Mouse (Mus musculus) hindbrain, embryonic 13.5 days (tissue): ENCODE results near the gene Gm20388. TPM values are rescaled to one million over a fixed set of nuclear protein-coding genes. Genes with fewer than 3 reads are reported as not detected.
A peak's percentile ranks its signal among the peaks of the same experiment; 100 is the strongest.

ENCODE experiments used
- ATAC-seq: fragments of 200-750 bp; cut with Nextera tagmentation; 2 replicates; pipeline ENCODE4 v1.8.0; 2017; ENCODE audit warnings: moderate TSS enrichment; ENCODE audit not compliant: low FRiP score
- H3K27ac ChIP-seq: fragments of 300-500 bp; sonication (generic); 2 replicates; pipeline ENCODE4 v1.5.1; 2015; ENCODE audit warnings: inconsistent platforms, mild to moderate bottlenecking, moderate library complexity
- H3K27me3 ChIP-seq: fragments of 300-500 bp; sonication (generic); 2 replicates; pipeline ENCODE4 v1.6.1; 2015; ENCODE audit warnings: mild to moderate bottlenecking, inconsistent platforms
- H3K36me3 ChIP-seq: fragments of 300-500 bp; sonication (generic); 2 replicates; pipeline ENCODE4 v1.6.1; 2015; ENCODE audit warnings: mild to moderate bottlenecking, inconsistent platforms
- H3K4me1 ChIP-seq: fragments of 300-500 bp; sonication (generic); replicated peaks from 2 replicates; pipeline ENCODE4 v1.6.1; 2015; ENCODE audit warnings: inconsistent platforms
- H3K4me2 ChIP-seq: fragments of 300-500 bp; sonication (generic); 2 replicates; pipeline ENCODE4 v1.6.1; 2015; ENCODE audit warnings: inconsistent platforms, mild to moderate bottlenecking, moderate library complexity
- H3K4me3 ChIP-seq: fragments of 300-500 bp; sonication (generic); 2 replicates; pipeline ENCODE4 v1.5.1; 2015; ENCODE audit warnings: mild to moderate bottlenecking, inconsistent platforms
- H3K9ac ChIP-seq: fragments of 300-500 bp; sonication (generic); 2 replicates; pipeline ENCODE4 v1.6.1; 2015; ENCODE audit warnings: mild to moderate bottlenecking, inconsistent platforms
- H3K9me3 ChIP-seq: fragments of 300-500 bp; sonication (generic); 2 replicates; pipeline ENCODE4 v1.6.1; 2016; ENCODE audit warnings: inconsistent platforms
- WGBS: fragments of 180-500 bp; shearing (Covaris S2); methylation state at CpG from one replicate; pipeline ENCODE4 v1.1.7; 2015; 5-methylcytosine and 5-hydroxymethylcytosine counted together
- polyA plus RNA-seq: library from polyadenylated mRNA; unstranded; fragments of >200 nt; fragmentation: Nextera tagmentation; extraction: Ambion mirVana; gene quantifications from 2 replicates; pipeline ENCODE4 v1.2.1, GENCODE M21; 2015

Gene Gm20388
- polyA plus RNA-seq, 1 experiment from 2014 or later = 1.9 TPM

DNA sequence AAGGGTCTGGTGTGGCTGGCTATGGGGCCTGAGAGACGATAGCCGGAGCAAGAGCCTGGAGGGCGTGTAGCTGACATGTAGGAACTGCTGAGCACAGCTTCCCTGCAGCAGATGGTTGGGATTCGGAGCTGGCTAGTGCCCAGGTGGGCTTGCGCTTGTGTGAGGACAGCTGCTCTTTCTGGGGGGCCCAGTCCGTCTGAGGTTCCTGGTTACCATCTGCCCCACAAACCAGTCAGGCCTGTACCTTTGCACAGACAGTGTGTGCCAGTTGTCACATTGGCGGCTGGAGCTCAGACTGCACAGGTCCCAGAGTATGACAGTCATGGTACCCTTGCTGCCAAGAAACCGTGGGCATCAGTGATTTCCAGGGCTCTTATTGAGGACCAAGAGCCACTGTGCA is 2397.2 kb downstream of the Gm20388 start:
- 66% methylated on average over 8 of the region's 8 CpGs for WGBS
- no peaks in the 10 kb centered on the region; the same call in 1 of the 2 replicates for H3K36me3 ChIP-seq
- no peak overlapping the region for H3K4me2 ChIP-seq
- H3K9ac ChIP-seq = 0 out of 2 replicates have a peak overlapping the region, but pooled peaks have one; percentile 19
- H3K9me3 ChIP-seq = no peaks in the 10 kb centered on the region
- H3K4me1 ChIP-seq = peaks cover 42% of the 10 kb centered on the region
- no peak for ATAC-seq
- no peak overlapping the region for H3K4me3 ChIP-seq
- H3K27ac ChIP-seq = peak overlapping the region; percentile 48
- H3K27me3 ChIP-seq = 0 out of 2 replicates have a peak, but pooled peaks cover 6% of the 10 kb centered on the region

DNA sequence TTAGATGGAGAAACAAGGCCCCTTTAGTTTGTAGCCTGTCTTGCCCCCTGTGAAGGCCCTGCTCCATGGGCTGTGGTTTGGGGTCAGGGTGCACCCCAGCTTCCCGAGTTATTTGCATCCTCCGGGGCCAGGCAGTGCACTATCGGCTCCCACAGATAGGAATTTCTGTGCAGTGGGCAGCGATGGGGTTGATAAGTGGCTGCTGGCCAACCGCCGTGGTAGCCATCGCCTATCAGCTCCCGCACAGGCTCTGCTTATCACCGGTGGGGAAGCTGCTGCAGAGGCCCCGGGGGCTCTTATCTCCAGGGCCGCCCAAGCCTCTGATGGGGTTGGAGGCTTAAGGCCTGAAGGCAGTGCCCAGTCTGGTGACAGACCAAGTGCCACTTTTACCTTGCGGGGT is 2398.6 kb downstream of the Gm20388 start:
- Histone ChIP-seq H3K36me3 (no peaks in the 10 kb centered on the region; the same call in 1 of the 2 replicates), H3K9me3 (no peaks in the 10 kb centered on the region), H3K4me1 (peaks cover 33% of the 10 kb centered on the region), H3K27me3 (peaks cover 6% of the 10 kb centered on the region; the same call in 1 of the 2 replicates), H3K4me2 (no peak overlapping the region), H3K27ac (no peak overlapping the region), H3K4me3 (no peak overlapping the region), H3K9ac (0 out of 2 replicates have a peak overlapping the region, but pooled peaks have one; percentile 5)
- 80% methylated on average over 12 of the region's 12 CpGs for WGBS
- ATAC-seq = no peak

DNA sequence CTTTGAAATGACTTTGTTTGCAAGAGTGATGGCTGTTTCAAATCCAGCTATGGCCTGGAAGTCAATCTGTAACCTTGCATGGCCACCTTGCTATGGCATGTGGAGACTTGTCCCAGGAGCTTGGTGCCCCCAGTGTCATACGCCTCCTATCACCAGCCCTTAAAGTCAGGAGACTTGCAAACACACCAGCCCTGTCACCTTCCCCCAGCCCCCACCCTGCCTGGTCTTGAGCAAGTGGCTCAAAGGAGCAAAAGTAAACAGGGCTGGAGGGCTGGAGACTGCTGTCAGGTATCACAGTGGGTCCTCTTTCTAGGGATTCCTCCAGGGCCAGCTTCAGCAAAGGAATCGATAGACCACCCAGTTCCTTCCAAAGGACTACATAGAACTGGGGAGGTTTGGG is 2400.5 kb downstream of the Gm20388 start:
- WGBS = 88% methylated on average over 2 of the region's 2 CpGs
- Histone ChIP-seq H3K27me3 (no peaks in the 10 kb centered on the region; the same call in 1 of the 2 replicates), H3K27ac (no peak overlapping the region), H3K36me3 (no peaks in the 10 kb centered on the region; the same call in 1 of the 2 replicates), H3K4me3 (no peak overlapping the region), H3K9ac (no peak overlapping the region), H3K4me2 (no peak overlapping the region), H3K9me3 (no peaks in the 10 kb centered on the region), H3K4me1 (peaks cover 42% of the 10 kb centered on the region)
- ATAC-seq = no peak

DNA sequence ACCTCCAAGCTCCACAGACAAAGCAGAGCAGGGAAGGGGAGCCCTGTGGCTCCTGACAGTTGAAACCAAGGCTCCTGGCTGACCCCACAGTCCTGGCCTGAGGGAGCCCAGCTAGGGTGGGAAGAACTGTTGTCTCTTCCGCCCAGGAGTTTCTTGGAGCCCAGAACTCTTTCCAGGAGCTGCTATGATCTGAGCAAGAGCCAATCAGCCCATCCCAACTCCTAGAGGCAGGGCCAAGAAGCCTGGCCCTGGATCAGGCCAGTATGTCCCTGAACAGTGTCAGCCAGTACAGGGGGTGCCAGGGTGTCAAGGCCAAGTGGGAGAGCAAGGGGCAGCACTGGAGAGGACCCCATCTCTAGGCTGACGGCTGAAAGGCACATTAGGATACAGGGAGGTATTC is 2401.9 kb downstream of the Gm20388 start:
- H3K9ac ChIP-seq = no peak overlapping the region
- WGBS = 72% methylated on average over 2 of the region's 2 CpGs
- H3K4me2 ChIP-seq = no peak overlapping the region
- H3K36me3 ChIP-seq = no peaks in the 10 kb centered on the region; the same call in 1 of the 2 replicates
- H3K27ac ChIP-seq = no peak overlapping the region
- H3K27me3 ChIP-seq = no peaks in the 10 kb centered on the region; the same call in 1 of the 2 replicates
- no peaks in the 10 kb centered on the region for H3K9me3 ChIP-seq
- no peak for ATAC-seq
- H3K4me3 ChIP-seq = no peak overlapping the region
- peaks cover 36% of the 10 kb centered on the region for H3K4me1 ChIP-seq

DNA sequence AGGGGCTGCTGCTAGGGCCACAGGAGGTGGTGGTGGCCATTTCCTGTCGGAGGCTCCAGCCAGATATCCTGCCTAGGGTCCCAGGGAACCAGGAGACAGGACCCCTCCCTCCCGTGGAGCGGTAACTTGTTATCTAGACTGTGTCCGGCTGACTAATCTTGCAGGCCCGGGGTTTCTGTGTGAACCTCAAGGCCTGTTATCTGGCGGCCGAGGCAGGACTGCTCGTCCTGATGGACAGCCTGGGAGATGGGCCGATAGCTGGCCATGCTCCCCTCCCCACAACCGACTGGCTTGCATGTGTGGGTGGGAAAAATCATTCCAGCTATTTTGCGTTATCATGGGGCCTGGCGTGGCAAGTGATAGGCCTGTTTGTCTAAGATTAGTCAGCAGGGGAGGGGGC is 2402.7 kb downstream of the Gm20388 start:
- no peak overlapping the region for H3K9ac ChIP-seq
- H3K4me2 ChIP-seq = no peak overlapping the region
- no peak for ATAC-seq
- no peaks in the 10 kb centered on the region for H3K36me3 ChIP-seq
- no peaks in the 10 kb centered on the region for H3K9me3 ChIP-seq
- peaks cover 33% of the 10 kb centered on the region for H3K4me1 ChIP-seq
- no peak overlapping the region for H3K27ac ChIP-seq
- WGBS = 70% methylated on average over 12 of the region's 12 CpGs
- no peaks in the 10 kb centered on the region; the same call in 1 of the 2 replicates for H3K27me3 ChIP-seq
- H3K4me3 ChIP-seq = no peak overlapping the region

DNA sequence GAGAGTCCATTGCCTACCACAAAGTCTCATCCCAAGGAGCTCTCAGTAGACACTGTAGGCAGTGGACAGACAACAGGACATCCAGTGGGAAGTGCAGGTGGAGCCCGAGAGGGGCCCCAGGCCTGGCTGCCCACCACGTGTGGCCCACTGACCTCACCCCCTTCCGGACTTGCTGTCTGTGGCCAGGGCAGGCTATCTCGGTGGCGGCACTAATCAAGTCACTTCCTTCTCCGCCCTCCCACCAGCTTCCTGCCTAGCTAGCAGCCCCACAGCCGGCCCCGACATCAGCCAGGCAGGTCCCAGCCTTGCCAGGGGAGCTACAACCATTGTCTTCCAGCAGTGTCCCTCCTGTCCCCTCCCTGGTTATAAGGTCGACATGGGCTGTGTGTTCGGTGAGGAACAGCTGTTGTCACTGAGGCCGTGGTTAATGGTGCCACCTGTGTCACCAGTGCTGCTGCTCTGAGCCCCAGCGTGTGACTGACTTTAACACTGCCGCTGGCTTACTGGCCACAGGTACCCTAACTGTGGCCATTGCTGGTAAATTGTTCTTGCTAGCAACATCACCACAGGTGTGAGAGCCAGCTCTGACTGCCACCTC is 2404.4 kb downstream of the Gm20388 start:
- Histone ChIP-seq H3K36me3 (no peaks in the 10 kb centered on the region), H3K4me1 (peaks cover 29% of the 10 kb centered on the region), H3K9me3 (no peaks in the 10 kb centered on the region), H3K27me3 (no peaks in the 10 kb centered on the region; the same call in 1 of the 2 replicates), H3K9ac (no peak overlapping the region), H3K27ac (no peak overlapping the region), H3K4me3 (no peak overlapping the region), H3K4me2 (no peak overlapping the region)
- 60% methylated on average over 13 of the region's 13 CpGs for WGBS
- no peak for ATAC-seq

DNA sequence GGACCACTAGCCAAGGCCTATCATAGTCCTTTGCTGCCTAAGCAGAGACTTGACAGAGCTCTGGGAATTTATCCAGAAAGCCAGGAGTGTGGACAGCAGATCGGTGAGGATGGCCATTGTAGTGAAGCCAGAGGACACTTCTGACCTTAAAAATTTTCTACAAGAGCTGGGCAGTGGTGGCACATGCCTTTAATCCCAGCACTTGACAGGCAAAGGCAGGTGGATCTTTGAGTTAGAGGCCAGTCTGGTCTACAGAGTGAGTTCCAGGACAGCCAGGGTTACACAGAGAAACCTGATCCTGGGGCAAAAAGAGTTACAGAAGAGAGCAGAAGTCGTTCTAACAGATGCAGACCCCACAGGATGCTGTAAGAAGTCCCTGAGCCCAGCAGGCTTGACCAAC is 2405.8 kb downstream of the Gm20388 start:
- no peak overlapping the region for H3K27ac ChIP-seq
- no peak for ATAC-seq
- WGBS = 63% methylated on average over 2 of the region's 2 CpGs
- H3K27me3 ChIP-seq = no peaks in the 10 kb centered on the region; the same call in 1 of the 2 replicates
- H3K36me3 ChIP-seq = no peaks in the 10 kb centered on the region
- H3K9ac ChIP-seq = no peak overlapping the region
- no peak overlapping the region for H3K4me2 ChIP-seq
- peaks cover 43% of the 10 kb centered on the region for H3K4me1 ChIP-seq
- no peaks in the 10 kb centered on the region for H3K9me3 ChIP-seq
- H3K4me3 ChIP-seq = no peak overlapping the region

DNA sequence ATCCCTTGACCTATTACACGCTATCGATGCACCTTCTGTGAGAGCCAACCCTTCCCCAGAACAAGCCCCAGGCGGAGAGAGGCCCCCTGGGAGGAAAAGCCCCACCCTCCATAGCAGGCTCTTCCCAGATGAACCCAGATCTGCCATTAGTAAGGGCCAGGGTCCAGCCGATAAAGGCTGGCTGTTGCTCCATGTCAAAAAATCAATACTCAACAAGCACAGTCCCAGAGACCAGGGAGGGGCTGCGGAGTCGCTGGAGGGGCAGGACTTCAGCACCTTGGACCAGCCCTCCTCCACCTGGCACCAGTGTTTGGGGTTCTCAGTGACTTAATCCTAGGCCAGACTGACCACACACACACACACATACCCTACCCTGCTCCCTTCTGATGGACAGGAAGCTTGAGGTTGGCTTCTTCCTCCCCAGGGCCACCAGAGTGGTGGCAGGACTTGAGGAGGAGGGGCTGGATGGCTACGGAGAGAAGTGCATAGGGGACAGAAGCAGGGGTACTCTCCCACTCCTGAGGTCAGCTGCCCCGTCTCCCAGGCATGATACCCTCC is 2407.4 kb downstream of the Gm20388 start:
- ATAC-seq = no peak
- no peaks in the 10 kb centered on the region for H3K36me3 ChIP-seq
- no peak overlapping the region for H3K4me3 ChIP-seq
- no peaks in the 10 kb centered on the region for H3K9me3 ChIP-seq
- 59% methylated on average over 8 of the region's 8 CpGs for whole genome bisulfite sequencing
- no peaks in the 10 kb centered on the region; the same call in 1 of the 2 replicates for H3K27me3 ChIP-seq
- no peak overlapping the region for H3K9ac ChIP-seq
- peaks cover 55% of the 10 kb centered on the region for H3K4me1 ChIP-seq
- H3K4me2 ChIP-seq = no peak overlapping the region
- no peak overlapping the region for H3K27ac ChIP-seq

DNA sequence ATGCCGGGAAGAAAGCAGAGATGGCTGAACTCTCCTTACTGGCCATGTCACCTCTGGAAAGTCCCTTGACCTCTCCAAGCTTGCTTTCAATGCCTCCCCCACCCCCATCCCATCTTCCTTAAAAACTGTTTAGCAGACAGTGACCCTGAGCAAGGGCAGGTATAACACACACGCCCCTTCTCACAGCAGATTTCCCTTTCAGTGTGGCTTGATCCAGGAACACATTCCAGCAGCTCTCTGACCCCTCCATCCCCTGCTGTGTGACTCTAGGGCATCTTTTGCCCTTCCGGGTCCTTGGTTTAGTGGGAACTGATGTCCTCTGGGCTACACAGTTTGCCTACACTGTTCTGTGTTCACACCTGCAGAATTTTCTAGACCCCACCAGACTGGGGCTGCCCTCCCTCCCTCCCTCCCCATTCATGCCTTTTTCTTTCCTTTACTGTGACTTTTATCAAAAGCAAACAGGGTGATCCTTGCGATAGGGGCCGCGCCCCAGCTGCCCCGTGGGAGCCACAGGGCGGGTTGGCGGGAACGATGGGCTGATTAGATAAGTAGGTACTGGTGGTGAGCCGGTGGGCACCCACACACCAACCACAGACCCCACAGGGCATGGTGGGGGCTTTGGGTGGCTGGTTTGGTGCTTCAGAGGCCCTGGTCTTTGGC is 2408.5 kb downstream of the Gm20388 start:
- H3K36me3 ChIP-seq = no peaks in the 10 kb centered on the region
- H3K4me3 ChIP-seq = no peak overlapping the region
- H3K9ac ChIP-seq = no peak overlapping the region
- no peak overlapping the region for H3K4me2 ChIP-seq
- no peak for ATAC-seq
- 78% methylated on average over 11 of the region's 11 CpGs for WGBS
- no peaks in the 10 kb centered on the region for H3K9me3 ChIP-seq
- no peaks in the 10 kb centered on the region for H3K27me3 ChIP-seq
- no peak overlapping the region for H3K27ac ChIP-seq
- H3K4me1 ChIP-seq = peaks cover 59% of the 10 kb centered on the region

DNA sequence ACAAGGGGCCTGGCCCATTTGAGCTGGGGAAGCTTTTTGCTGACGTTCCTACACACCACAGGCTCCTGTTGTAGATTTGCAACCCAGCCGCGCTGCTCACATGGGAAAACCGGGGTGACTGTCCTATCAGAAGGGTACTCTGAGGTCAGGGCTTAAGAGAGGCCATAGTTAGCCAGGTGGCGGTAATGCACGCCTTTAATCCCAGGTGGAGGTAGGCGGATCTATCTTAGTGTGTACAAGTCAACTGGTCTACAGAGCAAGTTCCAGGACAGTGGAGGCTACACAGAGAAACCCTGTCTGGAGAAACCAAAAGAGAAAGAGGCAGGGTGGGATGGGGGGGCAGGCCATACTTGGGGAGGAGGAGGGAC is 2409.1 kb downstream of the Gm20388 start:
- Histone ChIP-seq H3K4me2 (no peak overlapping the region), H3K9ac (no peak overlapping the region), H3K4me3 (no peak overlapping the region), H3K4me1 (peaks cover 64% of the 10 kb centered on the region), H3K36me3 (no peaks in the 10 kb centered on the region), H3K27ac (peak overlapping the region; percentile 72; the same call in 1 of the 2 replicates), H3K27me3 (no peaks in the 10 kb centered on the region), H3K9me3 (no peaks in the 10 kb centered on the region)
- no peak for ATAC-seq
- 71% methylated on average over 7 of the region's 7 CpGs for WGBS

DNA sequence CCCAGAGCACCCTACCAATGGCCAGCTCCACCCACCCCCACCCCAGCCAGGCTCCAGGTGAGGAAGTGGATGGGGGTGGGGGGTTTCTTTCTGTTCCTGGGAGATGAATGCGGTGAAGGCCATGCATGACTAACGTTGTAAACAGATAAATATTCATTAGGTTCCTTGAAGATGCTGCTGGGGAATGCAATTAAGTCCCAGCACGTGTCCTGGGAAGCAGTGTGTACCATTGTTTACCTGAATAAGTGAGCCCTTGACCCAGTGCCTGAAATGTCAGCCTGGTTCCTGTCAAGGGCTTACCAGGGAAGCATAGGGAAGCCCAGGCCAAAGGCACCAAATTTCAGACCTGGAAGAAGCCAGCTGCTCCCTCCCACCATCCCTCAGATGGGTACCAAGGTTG is 2409.9 kb downstream of the Gm20388 start:
- Histone ChIP-seq H3K9ac (peak overlapping the region; percentile 24; the same call in 1 of the 2 replicates), H3K27ac (peak overlapping the region; percentile 72), H3K27me3 (no peaks in the 10 kb centered on the region), H3K4me2 (no peak overlapping the region), H3K9me3 (no peaks in the 10 kb centered on the region), H3K4me1 (peaks cover 66% of the 10 kb centered on the region), H3K4me3 (no peak overlapping the region), H3K36me3 (no peaks in the 10 kb centered on the region)
- WGBS = 10% methylated on average over 3 of the region's 3 CpGs
- ATAC-seq = no peak

DNA sequence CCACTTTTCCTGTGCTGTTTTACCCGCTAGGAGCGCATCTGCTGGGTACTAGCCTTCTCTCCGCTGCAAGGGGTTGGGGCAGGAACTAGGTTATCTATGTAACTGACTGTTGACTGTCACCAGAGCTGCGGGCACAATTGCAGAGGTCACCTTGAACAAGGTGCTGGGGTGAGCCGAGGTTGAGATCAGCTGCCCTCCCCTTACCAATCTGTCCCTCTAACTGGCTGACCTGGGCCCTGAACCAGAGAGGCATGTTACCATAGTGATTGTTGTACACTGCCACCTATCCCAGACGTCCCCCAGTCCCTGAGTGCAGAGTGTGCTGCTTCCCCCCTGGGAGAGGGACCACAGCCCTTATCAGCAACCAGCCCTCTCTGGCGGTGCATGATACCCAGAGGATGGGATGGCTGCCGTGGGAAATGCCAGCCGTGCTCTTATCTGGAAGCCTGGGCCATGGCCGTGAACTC is 2410.8 kb downstream of the Gm20388 start:
- ATAC-seq = no peak
- H3K27me3 ChIP-seq = peaks cover 5% of the 10 kb centered on the region; the same call in 1 of the 2 replicates
- peaks cover 73% of the 10 kb centered on the region for H3K4me1 ChIP-seq
- no peak overlapping the region for H3K4me3 ChIP-seq
- no peaks in the 10 kb centered on the region for H3K36me3 ChIP-seq
- peak overlapping the region; percentile 72; the same call in 1 of the 2 replicates for H3K27ac ChIP-seq
- 0 out of 2 replicates have a peak overlapping the region, but pooled peaks have one; percentile 15 for H3K9ac ChIP-seq
- H3K9me3 ChIP-seq = no peaks in the 10 kb centered on the region
- H3K4me2 ChIP-seq = no peak overlapping the region
- WGBS = 63% methylated on average over 10 of the region's 10 CpGs
